In the genomic region with DNA sequence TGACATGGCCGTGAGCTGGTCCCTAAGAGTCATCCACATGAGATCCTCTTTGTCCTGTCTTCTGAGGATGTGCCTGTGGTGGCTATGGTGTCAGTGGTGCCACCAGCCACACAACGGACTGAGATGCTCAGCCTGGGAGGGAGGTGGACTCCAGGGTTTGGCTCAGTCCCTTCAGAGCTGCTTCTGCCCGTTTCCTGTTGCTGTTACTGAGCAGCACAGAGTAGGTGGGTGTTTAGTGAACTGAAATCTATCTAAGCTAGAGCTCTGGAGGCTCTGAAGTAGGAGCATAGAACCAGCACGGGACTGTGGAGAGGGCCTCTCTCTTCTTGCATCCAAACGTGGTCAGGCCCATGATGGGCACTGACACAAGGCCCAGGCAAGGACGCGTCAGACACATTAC, we compare ENCODE assay signal across 26 mouse cellular contexts.
"Had no signal": no experiment of that assay in that cellular context is flagged by ENCODE, and none has a peak within 500 bp of the region (broad histone marks: within the 10 kb centered on the region; RNA-seq: fewer than 3 reads in every experiment).

No protein-coding gene starts in this region.

- H3K4me3 ChIP-seq: gastrocnemius, adult 2 months; heart, embryonic 10.5 days; heart, embryonic 13.5 days; heart, embryonic 15.5 days; hindbrain, embryonic 13.5 days; hindbrain, embryonic 15.5 days; kidney, embryonic 15.5 days; limb, embryonic 13.5 days; limb, embryonic 15.5 days; liver, embryonic 13.5 days; liver, embryonic 15.5 days had no signal

- ATAC-seq: forebrain, embryonic 16.5 days; hindbrain, postnatal 0 days; intestine, embryonic 16.5 days had no signal

- H3K4me1 ChIP-seq: hindbrain, embryonic 13.5 days; hindbrain, embryonic 15.5 days; kidney, embryonic 15.5 days; limb, embryonic 13.5 days; limb, embryonic 15.5 days had no signal

- H3K4me2 ChIP-seq: heart, embryonic 13.5 days; heart, embryonic 15.5 days; hindbrain, embryonic 13.5 days; hindbrain, embryonic 15.5 days; kidney, embryonic 15.5 days; limb, embryonic 13.5 days; limb, embryonic 15.5 days; liver, embryonic 11.5 days; liver, embryonic 13.5 days; liver, embryonic 15.5 days had no signal

- H3K27me3 ChIP-seq: heart, embryonic 13.5 days; heart, embryonic 15.5 days; hindbrain, embryonic 13.5 days; hindbrain, embryonic 15.5 days; kidney, embryonic 15.5 days; limb, embryonic 13.5 days; limb, embryonic 15.5 days; liver, embryonic 13.5 days; liver, embryonic 15.5 days had no signal

- H3K27ac ChIP-seq: gastrocnemius, adult 2 months; heart, embryonic 10.5 days; heart, embryonic 13.5 days; heart, embryonic 15.5 days; hindbrain, embryonic 13.5 days; hindbrain, embryonic 15.5 days; hindbrain, postnatal 0 days; kidney, embryonic 15.5 days; kidney, postnatal 0 days; limb, embryonic 13.5 days; limb, embryonic 15.5 days; liver, embryonic 13.5 days; liver, embryonic 15.5 days had no signal

- H3K9ac ChIP-seq: heart, embryonic 13.5 days; heart, embryonic 15.5 days; hindbrain, embryonic 13.5 days; hindbrain, embryonic 15.5 days; kidney, embryonic 15.5 days; limb, embryonic 13.5 days; limb, embryonic 15.5 days; liver, embryonic 13.5 days; liver, embryonic 15.5 days had no signal

- DNase-seq: gastrocnemius, adult 2 months; gastrocnemius, postnatal 10 days; gastrocnemius, postnatal 25 days; heart, adult 18-20 months; heart, postnatal 14 days; heart, postnatal 36 days; kidney, adult 9 months; kidney, postnatal 14 days; layer of hippocampus, adult 9-11 months; layer of hippocampus, postnatal 36 days; left cerebral cortex, postnatal 4 days; liver, embryonic 13.5 days had no signal

- H3K9me3 ChIP-seq: heart, embryonic 10.5 days; heart, embryonic 13.5 days; heart, embryonic 15.5 days; hindbrain, embryonic 13.5 days; hindbrain, embryonic 15.5 days; kidney, embryonic 15.5 days; limb, embryonic 13.5 days; limb, embryonic 15.5 days; liver, embryonic 13.5 days; liver, embryonic 15.5 days had no signal
